Mouse (Mus musculus) granulocyte monocyte progenitor cell, adult 5-6 weeks (primary cell): ENCODE measurements around the gene Zfp652. TPM values are rescaled to one million over a fixed set of nuclear protein-coding genes. Genes with fewer than 3 reads are reported as not detected.
"Not testable (repeated sequence)": the region's sequence is repeated elsewhere in the genome, so short reads cannot be mapped to it uniquely, and the experiment has no call there.

Experiments used
- ATAC-seq: replicated peaks from 2 replicates; pipeline ENCODE4 v1.8.0; 2016; ENCODE audit warnings: mild to moderate bottlenecking, moderate TSS enrichment, inconsistent platforms; ENCODE audit not compliant: poor library complexity, severe bottlenecking
- total RNA-seq, 2 experiments: library from RNA; stranded (forward) in 1 of 2; stranded (reverse) in 1 of 2; fragments of 200-712, 200-1000 nt in 1 of 2; fragments of >200 nt in 1 of 2; fragmentation: Nextera tagmentation in 1 of 2; gene quantifications; 2 replicates each; pipeline ENCODE4 v1.2.3; 2014 to 2017

Gene Zfp652
- total RNA-seq, 2 experiments from 2014 or later = 18.5 to 39.4 TPM

DNA sequence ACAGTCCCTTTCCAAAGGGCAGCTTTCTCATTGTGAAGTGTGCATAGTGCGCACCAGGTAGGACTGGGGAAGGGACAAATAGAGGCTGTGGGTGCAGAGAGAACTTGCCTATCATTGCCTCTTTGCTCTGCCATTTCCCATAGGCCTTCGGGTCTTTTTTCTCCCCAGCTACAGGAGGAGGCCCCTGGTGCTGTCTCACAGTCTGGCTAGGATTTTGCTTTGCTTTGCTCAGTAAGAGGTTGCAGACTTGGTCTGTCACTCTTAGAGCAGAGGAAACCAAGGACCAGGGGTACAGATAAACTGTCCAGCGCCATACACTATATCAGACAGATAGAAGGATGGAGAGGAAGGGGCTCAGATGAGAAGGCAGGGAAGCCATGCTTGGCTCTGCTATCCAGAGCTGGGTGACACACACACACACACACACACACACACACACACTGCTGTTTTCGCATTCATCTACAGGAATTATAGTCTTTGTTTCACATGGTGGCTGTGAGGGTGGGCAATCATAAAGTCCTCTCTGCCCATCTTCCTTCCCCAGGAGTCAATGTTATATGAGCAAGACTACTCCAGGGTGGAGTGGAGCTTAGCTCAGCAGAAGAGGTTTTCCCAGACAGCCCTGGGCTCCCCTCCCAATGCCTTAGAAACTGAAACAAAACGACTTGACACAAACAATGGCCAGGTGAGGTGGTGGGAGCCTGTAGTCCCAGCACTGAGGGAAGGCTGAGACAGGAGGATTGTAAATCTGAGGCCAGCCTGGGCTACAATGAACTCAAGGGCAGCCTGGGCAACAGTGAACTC is 128.4 kb downstream of the Zfp652 start:
- no peak for ATAC-seq

DNA sequence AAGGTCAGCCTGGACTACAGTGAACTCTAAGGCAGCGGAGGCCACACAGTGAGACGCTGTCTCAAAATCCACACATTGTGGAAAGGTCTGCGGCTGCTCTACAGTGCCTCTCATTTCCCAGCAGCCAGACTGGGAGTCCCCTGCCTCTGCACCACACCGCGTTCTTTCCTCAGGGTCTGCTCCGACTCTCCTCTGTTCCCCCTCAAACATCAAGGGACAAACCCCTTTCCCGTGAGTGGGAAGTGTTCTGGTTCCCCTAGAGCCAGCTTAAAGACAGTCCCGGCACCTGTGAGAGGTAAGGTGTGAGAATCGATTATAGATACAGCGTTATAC is 129.0 kb downstream of the Zfp652 start:
- no peak for ATAC-seq

DNA sequence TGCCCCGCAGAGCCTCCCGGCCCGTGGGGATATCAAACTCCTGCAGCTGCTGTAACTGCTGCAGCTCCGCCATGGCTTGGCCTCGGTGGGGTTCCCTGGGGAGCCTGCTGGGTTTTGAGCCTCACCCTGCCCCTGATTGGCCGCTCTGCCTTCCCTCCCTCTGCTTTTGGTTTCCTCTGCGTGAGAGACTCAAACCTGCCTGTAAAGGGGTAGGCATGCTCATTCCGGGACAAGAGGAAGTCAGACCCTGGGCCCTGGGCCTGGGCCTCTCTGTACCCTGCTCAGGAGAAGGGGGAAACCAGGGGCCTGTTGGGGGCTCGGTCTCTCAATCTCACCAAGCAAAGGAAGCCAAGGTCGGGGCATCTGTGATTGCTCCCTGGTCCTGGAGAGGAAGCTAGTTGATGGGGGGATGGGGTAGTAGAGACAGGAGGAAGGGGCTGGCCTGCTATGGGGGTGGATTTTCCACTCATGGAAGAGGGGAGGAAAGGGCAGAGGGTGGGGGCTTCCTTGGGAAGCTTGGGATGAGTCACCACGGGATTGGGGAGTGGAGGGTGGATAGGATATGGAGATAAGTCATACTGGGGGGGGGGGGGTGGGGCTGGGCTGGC is 129.7 kb downstream of the Zfp652 start, which contains the start of gene Abi3:
Gene Abi3 (minus strand): TSS at position 403 of the 608 bp plus-strand sequence.
- ATAC-seq = peak; percentile 68

DNA sequence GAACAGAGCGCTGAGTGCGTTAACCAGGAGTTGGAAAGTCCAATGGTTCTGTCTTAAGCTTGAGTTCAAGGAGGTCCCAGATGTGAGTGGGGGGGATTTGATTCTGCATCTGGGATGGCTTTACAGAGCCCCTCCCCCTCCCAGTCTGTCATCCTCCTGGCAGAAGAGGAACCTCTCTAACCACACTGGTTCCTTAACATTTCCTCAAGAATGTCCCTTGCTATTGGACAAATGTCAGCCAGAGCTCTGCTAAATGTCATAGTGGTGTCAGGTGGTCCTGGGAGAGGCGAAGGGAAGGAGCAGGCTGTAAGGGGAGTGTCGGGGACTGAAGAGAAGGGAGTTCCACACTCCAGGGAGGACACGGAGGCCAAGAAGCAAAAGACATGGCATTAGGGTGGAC is 130.5 kb downstream of the Zfp652 start:
- peak; percentile 76 for ATAC-seq

DNA sequence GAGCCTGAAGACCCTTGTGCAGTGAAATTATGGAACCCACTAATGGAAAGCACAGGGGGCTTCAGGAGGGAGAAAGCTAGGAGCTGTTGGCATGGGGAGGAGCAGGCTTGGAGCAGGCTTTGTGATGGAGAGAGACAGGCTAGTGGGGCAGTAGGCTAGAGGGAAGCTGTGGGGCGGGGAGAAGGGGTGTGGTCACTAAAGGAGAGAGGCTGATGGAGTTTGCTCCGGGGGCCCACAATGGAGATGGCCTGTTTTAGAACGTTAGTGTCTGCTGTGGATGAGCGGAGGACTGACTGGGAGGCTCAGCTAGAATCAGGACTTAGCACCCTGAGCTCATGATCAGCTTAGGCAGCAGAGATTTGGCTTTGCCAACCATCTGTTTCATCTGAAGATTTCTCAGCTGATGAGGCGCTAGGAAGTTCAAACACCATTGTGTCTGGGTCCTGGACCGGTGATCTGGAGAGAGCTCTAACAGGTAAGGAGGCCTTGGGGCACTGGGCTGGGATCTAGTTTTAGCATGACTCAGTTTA is 131.0 kb downstream of the Zfp652 start:
- no peak for ATAC-seq

GRCm38 (mm10) chr11:95844935-95845334 is 132.5 kb downstream of the Zfp652 start:
- 0 out of 2 replicates have a peak, but pooled peaks have one; percentile 2 for ATAC-seq

GRCm38 (mm10) chr11:95850898-95851297 is 138.4 kb downstream of the Zfp652 start:
- ATAC-seq = peak; percentile 81

DNA sequence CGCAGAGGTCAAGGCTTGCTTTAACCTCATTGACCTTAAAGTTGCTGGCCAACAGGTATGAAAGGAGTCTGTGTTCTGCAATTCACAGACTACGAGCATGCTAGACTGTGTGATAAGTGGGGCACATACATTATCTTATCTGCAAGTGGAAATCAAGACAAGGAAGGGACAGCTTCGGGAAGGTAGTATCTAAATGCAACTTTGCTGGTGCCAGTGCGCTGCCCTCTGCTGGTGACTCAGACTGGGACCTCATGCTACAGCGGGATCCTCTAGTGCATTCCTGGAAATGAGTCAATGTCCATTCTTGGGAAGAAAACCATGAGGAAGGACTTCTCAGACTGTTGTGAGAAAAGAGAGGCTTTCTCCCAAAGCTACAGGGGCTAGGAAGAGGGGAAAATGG is 141.2 kb downstream of the Zfp652 start:
- 0 out of 2 replicates have a peak, but pooled peaks have one; percentile 23 for ATAC-seq

DNA sequence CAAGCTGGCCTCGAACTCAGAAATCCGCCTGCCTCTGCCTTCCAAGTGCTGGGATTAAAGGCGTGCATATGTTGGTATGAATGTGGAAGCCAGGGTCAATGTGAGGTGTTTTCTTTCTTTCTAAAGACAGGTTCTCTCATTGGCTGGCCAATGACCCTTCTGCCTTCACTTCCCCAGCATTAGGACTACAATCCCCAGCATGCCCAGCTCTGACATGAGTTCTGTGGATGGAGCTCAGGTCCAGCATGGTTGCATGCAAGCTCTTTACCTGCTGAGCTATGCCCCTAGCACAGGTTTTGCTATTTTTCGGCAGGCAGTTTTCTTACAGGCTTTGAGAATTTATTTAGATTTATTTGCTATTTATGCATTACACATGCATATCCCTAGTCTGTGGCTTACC is 144.8 kb downstream of the Zfp652 start:
- no peak for ATAC-seq

- no peak for ATAC-seq
Observed at GRCm38 (mm10) chr11:95857716-95858527, 145.4 kb downstream of the Zfp652 start.

DNA sequence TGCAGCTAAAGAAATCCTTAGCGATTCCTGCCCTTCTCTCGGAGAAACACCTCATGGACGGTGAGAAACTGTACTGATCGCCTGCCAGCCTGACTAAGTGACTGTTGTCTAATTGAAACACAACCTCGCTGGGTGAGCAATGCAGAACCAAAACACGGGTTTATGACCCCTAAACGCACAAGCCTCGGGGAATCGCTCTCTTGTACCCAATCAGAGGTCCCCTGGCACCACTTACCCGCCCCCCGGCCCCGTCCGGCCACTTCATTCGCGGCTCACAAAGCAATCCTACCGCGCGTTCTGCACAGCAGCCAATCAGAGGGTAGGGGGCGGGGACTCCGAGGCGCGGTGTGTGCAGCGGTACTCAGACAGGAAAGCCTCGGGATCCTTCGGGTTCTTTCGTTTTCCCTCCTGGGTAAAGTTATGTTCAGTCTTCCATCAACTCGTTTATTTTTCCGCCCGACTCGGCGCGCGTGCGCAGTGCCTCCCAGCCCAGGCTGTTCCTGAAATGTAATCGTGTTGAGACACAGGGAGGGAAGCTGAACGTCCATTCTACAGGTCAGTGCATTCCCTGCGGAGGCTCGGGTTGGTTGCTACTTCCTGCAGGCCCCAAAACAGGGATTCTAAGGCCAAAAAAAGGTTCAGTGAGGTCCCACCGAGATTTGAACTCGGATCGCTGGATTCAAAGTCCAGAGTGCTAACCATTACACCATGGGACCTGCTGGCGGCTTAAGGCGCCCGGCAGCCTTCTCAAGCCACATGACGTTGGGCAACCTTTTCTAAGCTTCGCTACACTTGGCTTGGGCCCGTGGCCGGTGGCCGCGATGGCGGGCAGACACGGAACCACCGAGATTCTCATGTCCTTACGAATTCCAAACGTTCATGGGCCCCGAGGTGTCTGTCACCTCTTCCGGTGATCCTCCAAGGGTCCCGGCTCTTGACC is 146.3 kb downstream of the Zfp652 start:
- ATAC-seq = peak; percentile 95

GRCm38 (mm10) chr11:95859468-95859855 is 147.0 kb downstream of the Zfp652 start:
- peak; percentile 57 for ATAC-seq

DNA sequence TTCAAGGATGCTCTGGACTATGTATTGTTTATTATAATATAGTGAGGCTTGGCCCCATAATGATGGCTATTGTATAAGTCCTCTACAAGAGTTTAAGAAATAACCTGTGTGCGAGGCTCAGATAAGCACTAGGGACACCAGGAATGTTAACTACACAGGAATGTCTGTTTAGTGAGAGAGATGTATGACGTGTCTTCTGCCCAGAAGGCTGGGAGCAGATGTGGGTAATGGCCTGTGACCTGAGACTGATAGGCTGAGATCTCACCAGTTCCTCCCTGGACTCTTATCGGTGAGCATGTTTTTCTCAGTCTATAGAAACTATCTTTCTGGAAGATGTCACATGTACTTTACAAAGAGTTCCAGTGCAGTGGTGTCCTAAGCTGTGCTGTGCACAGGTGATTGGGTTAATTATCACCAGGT is 147.6 kb downstream of the Zfp652 start:
- ATAC-seq = no peak

DNA sequence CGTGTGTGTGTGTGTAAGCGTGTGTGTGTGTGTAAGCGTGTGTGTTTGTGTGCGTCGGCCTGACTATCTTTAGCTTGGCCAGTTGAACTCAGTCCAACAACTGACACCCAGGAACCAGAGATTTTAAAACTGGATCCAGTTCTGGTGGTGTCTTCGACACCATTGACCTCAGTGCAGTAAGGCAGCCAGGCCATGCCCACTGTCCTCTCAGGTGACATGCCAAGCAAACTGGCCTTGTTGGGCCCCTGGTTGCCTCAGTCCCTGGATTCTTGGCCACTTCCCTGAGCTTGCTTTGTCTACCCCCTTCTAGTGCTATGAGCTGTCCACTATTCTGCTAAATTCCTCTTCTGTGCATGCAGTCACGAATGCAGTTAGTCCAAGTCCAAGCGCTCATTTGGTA is 148.9 kb downstream of the Zfp652 start:
- no peak for ATAC-seq

DNA sequence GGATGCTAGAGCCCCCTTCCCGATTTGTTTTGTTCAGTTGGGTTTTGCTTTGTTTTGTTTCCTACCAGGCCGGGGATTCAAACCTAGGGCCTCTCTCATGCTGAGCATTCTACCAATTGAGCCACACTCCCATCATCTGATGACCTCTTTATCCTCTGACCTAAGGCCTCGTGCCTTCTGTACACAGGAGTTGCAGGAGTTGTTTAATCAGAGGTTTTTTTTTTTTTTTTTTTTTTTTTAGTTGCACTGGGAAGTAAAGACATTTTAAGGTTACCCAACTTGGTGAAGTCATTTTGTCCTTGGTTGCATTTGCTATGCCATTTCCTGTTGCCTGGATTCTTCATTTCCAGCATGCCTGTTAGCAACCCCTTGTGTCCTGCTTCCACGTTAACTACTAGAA is 157.0 kb downstream of the Zfp652 start:
- ATAC-seq = peak; percentile 53

- peak; percentile 71 for ATAC-seq
Observed at GRCm38 (mm10) chr11:95869918-95870470, 157.5 kb downstream of the Zfp652 start.

DNA sequence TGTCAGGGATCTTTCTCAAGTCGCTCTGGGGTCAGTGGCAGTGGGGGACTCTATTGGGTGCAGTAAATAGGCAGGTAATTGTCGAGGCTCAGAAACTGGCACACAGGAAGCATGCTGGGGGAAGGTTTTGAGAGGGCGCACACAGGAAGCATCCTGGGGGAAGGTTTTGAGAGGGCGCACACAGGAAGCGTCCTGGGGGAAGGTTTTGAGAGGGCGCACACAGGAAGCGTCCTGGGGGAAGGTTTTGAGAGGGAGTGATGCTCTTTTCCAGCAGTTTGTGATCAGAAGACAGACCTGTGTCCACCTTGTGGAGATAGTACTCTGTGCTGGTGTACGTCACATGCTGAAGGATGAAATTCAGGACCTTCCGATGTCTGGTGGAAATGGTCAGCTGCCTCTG is 163.3 kb downstream of the Zfp652 start:
- ATAC-seq = peak; percentile 73

DNA sequence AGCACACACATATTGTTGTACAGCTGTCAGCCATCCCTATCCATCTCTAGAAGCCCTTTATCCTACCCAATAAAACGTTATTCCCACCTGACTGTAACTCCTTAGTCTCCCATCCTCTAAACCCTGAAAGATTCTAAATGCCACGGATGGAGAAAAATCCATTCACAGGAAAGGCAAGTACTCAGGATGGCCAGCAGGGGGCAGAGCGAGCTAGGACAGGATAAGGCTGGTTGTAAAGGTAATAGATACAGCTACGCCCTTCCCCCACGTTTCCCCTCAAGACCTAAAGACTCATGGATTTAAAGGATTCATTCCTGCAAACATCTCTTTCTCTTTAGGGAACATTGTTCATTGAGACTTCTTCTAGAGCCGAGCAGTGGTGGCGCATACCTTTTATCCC is 163.8 kb downstream of the Zfp652 start:
- peak; percentile 56; the same call in 1 of the 2 replicates for ATAC-seq

DNA sequence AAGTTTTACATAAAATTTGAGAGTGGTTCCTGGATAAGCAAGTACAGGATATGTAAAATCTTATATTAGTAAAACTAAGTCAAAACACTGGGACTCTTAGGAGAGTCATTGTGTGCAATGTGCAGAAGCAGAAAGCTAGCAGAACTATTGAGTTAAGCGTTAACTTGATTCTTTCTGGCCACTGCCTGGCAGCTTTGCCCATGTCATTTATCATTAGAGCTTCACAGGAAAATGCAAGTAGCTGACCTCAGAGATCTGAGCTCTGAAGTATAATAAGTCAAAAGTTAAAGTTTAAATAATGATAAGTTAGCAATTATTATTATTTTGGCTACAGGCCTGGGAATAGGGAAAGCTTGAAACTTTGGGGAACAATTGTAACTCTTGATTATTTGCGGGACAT is 167.4 kb downstream of the Zfp652 start:
- not testable (repeated sequence) for ATAC-seq
